ENCODE assay signal across 14 mouse cellular contexts in the genomic region with DNA sequence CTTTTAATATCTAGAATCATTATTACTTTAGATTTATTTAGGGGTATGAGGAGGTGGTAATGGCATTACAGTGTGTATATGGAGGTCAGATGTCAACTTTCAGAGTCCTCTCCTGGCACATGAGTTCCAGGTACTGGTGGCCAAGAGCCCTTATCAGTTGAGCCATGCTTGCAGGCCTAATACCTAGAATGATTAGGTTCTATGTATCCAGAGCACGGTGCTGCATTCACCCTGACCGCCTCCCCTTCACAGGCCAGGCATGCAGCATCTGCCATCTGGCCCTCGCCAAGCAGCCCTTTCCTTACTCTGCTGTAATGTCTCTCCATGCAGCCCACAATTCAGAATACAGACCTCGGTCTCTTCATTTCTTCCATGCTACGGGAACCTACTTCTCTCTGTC.
"Had no signal": no experiment of that assay in that cellular context is flagged by ENCODE, and none has a peak within 500 bp of the region (broad histone marks: within the 10 kb centered on the region; RNA-seq: fewer than 3 reads in every experiment).

No protein-coding gene starts in this region.

- H3K27ac ChIP-seq: hindbrain, embryonic 15.5 days; kidney, postnatal 0 days; limb, embryonic 13.5 days; lung, embryonic 15.5 days; macrophage had no signal

- H3K4me3 ChIP-seq: hindbrain, embryonic 15.5 days; limb, embryonic 13.5 days; lung, embryonic 15.5 days had no signal

- H3K9me3 ChIP-seq: hindbrain, embryonic 15.5 days; limb, embryonic 13.5 days; lung, embryonic 15.5 days had no signal

- H3K4me2 ChIP-seq: hindbrain, embryonic 15.5 days; limb, embryonic 13.5 days; lung, embryonic 15.5 days had no signal

- ATAC-seq: intestine, embryonic 16.5 days had no signal

- DNase-seq: kidney, postnatal 36 days; left cerebral cortex, postnatal 4 days; lung, postnatal 14 days; midbrain, embryonic 14.5 days; right cerebral cortex, postnatal 4 days; spleen, adult 18-20 months; thymus, adult 18-20 months; thymus, postnatal 14 days had no signal

- H3K27me3 ChIP-seq: hindbrain, embryonic 15.5 days; limb, embryonic 13.5 days; lung, embryonic 15.5 days had no signal

- H3K9ac ChIP-seq: hindbrain, embryonic 15.5 days; limb, embryonic 13.5 days; lung, embryonic 15.5 days had no signal

- H3K4me1 ChIP-seq: hindbrain, embryonic 15.5 days; limb, embryonic 13.5 days; lung, embryonic 15.5 days had no signal
